Mouse (Mus musculus): ENCODE measurements around the gene Jund. TPM values are rescaled to one million over a fixed set of nuclear protein-coding genes. Genes with fewer than 3 reads are reported as not detected.

The Jund gene
- polyA plus RNA-seq, 1 experiment from 2014 or later: 17.9 TPM

GRCm38 (mm10) chr8:70747211-70747890, 48.6 kb downstream of the Jund start:
- no peak for DNase-seq
- Histone ChIP-seq H3K27me3 (peaks cover 83% of the 10 kb centered on the region), H3K36me3 (no peaks in the 10 kb centered on the region), H3K27ac (no peak overlapping the region), H3K4me2 (no peak overlapping the region), H3K9me3 (replicated peaks) (no peaks in the 10 kb centered on the region), H3K4me3 (replicated peaks) (no peak overlapping the region), H3K4me1 (replicated peaks) (peaks cover 21% of the 10 kb centered on the region), H3K9ac (no peak overlapping the region)
- 71% methylated on average over 18 of the region's 18 CpGs for whole genome bisulfite sequencing (ENCODE audit: insufficient replicate concordance)
- ATAC-seq (ENCODE audit: low read depth): no peak

DNA sequence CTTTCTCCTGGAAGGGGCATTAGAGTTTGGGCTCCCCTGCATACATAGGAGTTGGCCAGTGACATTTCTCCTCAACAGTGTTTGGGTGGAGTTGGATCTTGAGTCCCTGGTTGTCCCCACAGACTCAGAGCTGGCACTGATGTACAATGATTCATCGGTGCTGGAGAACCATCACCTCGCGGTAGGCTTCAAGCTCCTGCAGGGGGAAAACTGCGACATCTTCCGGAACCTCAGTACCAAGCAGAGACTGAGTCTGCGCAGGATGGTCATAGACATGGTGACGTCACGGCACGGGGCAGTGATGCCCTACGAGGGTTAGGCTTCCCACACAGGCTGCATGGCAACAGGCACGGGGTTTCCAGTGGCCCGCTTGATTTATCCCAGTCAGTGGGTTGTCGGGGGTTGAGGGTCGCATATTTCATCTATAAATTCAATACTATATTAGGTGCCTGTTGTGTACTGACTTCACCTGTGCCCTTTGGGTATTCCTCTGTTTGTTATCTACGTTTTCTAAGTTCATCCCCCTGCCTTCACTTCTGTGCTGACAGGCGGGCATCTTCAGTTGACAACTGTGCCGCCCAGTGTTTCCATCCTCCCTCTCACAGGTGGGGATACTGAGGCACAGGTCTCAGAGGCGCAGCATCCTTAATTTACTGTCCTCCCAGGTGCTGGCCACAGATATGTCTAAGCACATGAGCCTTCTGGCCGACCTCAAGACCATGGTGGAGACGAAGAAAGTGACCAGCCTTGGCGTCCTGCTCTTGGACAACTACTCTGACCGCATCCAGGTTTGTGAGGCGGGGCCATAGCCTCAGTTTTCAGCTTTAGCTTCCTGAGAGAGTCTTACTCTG, 49.7 kb downstream of the Jund start:
- Histone ChIP-seq H3K36me3 (no peaks in the 10 kb centered on the region), H3K9me3 (replicated peaks) (no peaks in the 10 kb centered on the region), H3K4me3 (replicated peaks) (no peak overlapping the region), H3K4me1 (replicated peaks) (peaks cover 25% of the 10 kb centered on the region), H3K9ac (no peak overlapping the region), H3K4me2 (no peak overlapping the region), H3K27me3 (peaks cover 72% of the 10 kb centered on the region), H3K27ac (no peak overlapping the region)
- ATAC-seq (ENCODE audit: low read depth) (no peak), DNase-seq (no peak)
- WGBS (ENCODE audit: insufficient replicate concordance): 78% methylated on average over 23 of the region's 23 CpGs

GRCm38 (mm10) chr8:70749097-70749674, 50.4 kb downstream of the Jund start:
- no peak overlapping the region for H3K9ac ChIP-seq
- peaks cover 64% of the 10 kb centered on the region for H3K27me3 ChIP-seq
- no peaks in the 10 kb centered on the region for H3K9me3 ChIP-seq (replicated peaks)
- H3K4me3 ChIP-seq (replicated peaks): no peak overlapping the region
- H3K4me2 ChIP-seq: no peak overlapping the region
- 62% methylated on average over 19 of the region's 19 CpGs for WGBS (ENCODE audit: insufficient replicate concordance)
- DNase-seq (no peak), ATAC-seq (ENCODE audit: low read depth) (no peak)
- H3K27ac ChIP-seq: no peak overlapping the region
- no peaks in the 10 kb centered on the region for H3K36me3 ChIP-seq
- H3K4me1 ChIP-seq (replicated peaks): peaks cover 26% of the 10 kb centered on the region

Other genes with a start within 250 kb of the Jund start
- gene Klhl26, start 222.0 kb upstream of the Jund start, polyA plus RNA-seq (2015; fragmentation: Nextera tagmentation; extraction: Ambion mirVana): 6.7 and 7.0 TPM in 2 replicates
- gene Tmem59l, start 211.6 kb upstream of the Jund start, polyA plus RNA-seq (2015; fragmentation: Nextera tagmentation; extraction: Ambion mirVana): 0.14 and 0.33 TPM in 2 replicates
- gene Crlf1, start 205.8 kb upstream of the Jund start, polyA plus RNA-seq (2015; fragmentation: Nextera tagmentation; extraction: Ambion mirVana): 3.2 and 3.6 TPM in 2 replicates
- 81.2 and 82.3 TPM in 2 replicates for gene Rex1bd, start 192.2 kb upstream of the Jund start, polyA plus RNA-seq (2015; fragmentation: Nextera tagmentation; extraction: Ambion mirVana)
- 736 and 758 TPM in 2 replicates for gene Uba52, start 188.1 kb upstream of the Jund start, polyA plus RNA-seq (2015; fragmentation: Nextera tagmentation; extraction: Ambion mirVana)
- gene Fkbp8, start 171.2 kb upstream of the Jund start, polyA plus RNA-seq (2015; fragmentation: Nextera tagmentation; extraction: Ambion mirVana): 177 and 182 TPM in 2 replicates
- gene Kxd1, start 171.0 kb upstream of the Jund start, polyA plus RNA-seq (2015; fragmentation: Nextera tagmentation; extraction: Ambion mirVana): 36.2 TPM in 2 replicates
- gene Ell, start 159.5 kb upstream of the Jund start, polyA plus RNA-seq (2015; fragmentation: Nextera tagmentation; extraction: Ambion mirVana): 9.7 and 10.5 TPM in 2 replicates
- gene Isyna1, start 104.6 kb upstream of the Jund start, polyA plus RNA-seq (2015; fragmentation: Nextera tagmentation; extraction: Ambion mirVana): 82.8 and 84.9 TPM in 2 replicates
- 54.2 and 62.4 TPM in 2 replicates for gene Ssbp4, start 90.1 kb upstream of the Jund start, polyA plus RNA-seq (2015; fragmentation: Nextera tagmentation; extraction: Ambion mirVana)
- gene Lrrc25, start 82.8 kb upstream of the Jund start, polyA plus RNA-seq (2015; fragmentation: Nextera tagmentation; extraction: Ambion mirVana): 5.4 and 5.6 TPM in 2 replicates
- gene Gdf15, start 66.5 kb upstream of the Jund start, polyA plus RNA-seq (2015; fragmentation: Nextera tagmentation; extraction: Ambion mirVana): 3.9 and 4.1 TPM in 2 replicates
- gene Pgpep1, start 38.6 kb upstream of the Jund start, polyA plus RNA-seq (2015; fragmentation: Nextera tagmentation; extraction: Ambion mirVana): 17.9 and 19.5 TPM in 2 replicates
- gene Lsm4, start 25.7 kb upstream of the Jund start, polyA plus RNA-seq (2015; fragmentation: Nextera tagmentation; extraction: Ambion mirVana): 185 and 200 TPM in 2 replicates
- not detected in 2 replicates for gene Iqcn, start 4.5 kb downstream of the Jund start, polyA plus RNA-seq (2015; fragmentation: Nextera tagmentation; extraction: Ambion mirVana)
- 0.14 TPM in 1 of 2 replicates, not detected in the other for gene Gm3336, start 19.6 kb downstream of the Jund start, polyA plus RNA-seq (2015; fragmentation: Nextera tagmentation; extraction: Ambion mirVana)
- 0.40 and 0.43 TPM in 2 replicates for gene Pde4c, start 24.8 kb downstream of the Jund start, polyA plus RNA-seq (2015; fragmentation: Nextera tagmentation; extraction: Ambion mirVana)
- 2.7 and 3.9 TPM in 2 replicates for gene Rab3a, start 55.7 kb downstream of the Jund start, polyA plus RNA-seq (2015; fragmentation: Nextera tagmentation; extraction: Ambion mirVana)
- 45.6 and 50.4 TPM in 2 replicates for gene Mpv17l2, start 62.0 kb downstream of the Jund start, polyA plus RNA-seq (2015; fragmentation: Nextera tagmentation; extraction: Ambion mirVana)
- 18.0 and 18.2 TPM in 2 replicates for gene Pik3r2, start 77.8 kb downstream of the Jund start, polyA plus RNA-seq (2015; fragmentation: Nextera tagmentation; extraction: Ambion mirVana)
- gene Mast3, start 106.1 kb downstream of the Jund start, polyA plus RNA-seq (2015; fragmentation: Nextera tagmentation; extraction: Ambion mirVana): 4.9 and 6.2 TPM in 2 replicates
- gene Il12rb1, start 109.5 kb downstream of the Jund start, polyA plus RNA-seq (2015; fragmentation: Nextera tagmentation; extraction: Ambion mirVana): 0.20 and 0.21 TPM in 2 replicates
- gene Arrdc2, start 140.8 kb downstream of the Jund start, polyA plus RNA-seq (2015; fragmentation: Nextera tagmentation; extraction: Ambion mirVana): 11.7 and 12.6 TPM in 2 replicates
- gene Kcnn1, start 164.3 kb downstream of the Jund start, polyA plus RNA-seq (2015; fragmentation: Nextera tagmentation; extraction: Ambion mirVana): 0.29 and 0.44 TPM in 2 replicates
- 70.9 and 76.5 TPM in 2 replicates for gene Ccdc124, start 175.0 kb downstream of the Jund start, polyA plus RNA-seq (2015; fragmentation: Nextera tagmentation; extraction: Ambion mirVana)
- gene Slc5a5, start 193.8 kb downstream of the Jund start, polyA plus RNA-seq (2015; fragmentation: Nextera tagmentation; extraction: Ambion mirVana): 0.03 TPM in 2 replicates
- 2,606 and 3,100 TPM in 2 replicates for gene Rpl18a, start 198.5 kb downstream of the Jund start, polyA plus RNA-seq (2015; fragmentation: Nextera tagmentation; extraction: Ambion mirVana)
- gene Map1s, start 207.0 kb downstream of the Jund start, polyA plus RNA-seq (2015; fragmentation: Nextera tagmentation; extraction: Ambion mirVana): 17.7 and 19.0 TPM in 2 replicates